Mouse (Mus musculus) cortical plate, adult 2 months (tissue): Measurements from ENCODE around the gene Smad1. TPM values are rescaled to one million over a fixed set of nuclear protein-coding genes. Genes with fewer than 3 reads are reported as not detected.

Experiments
- H3K27ac ChIP-seq: fragments of 200-500 bp; 2 replicates; pipeline ENCODE4 v1.5.1; 2012; ENCODE audit warnings: low read length, control low read depth, inconsistent platforms; ENCODE audit not compliant: insufficient read depth
- H3K4me1 ChIP-seq: fragments of 200-500 bp; 2 replicates; pipeline ENCODE4 v1.6.1; 2011; ENCODE audit warnings: low read length; ENCODE audit not compliant: control insufficient read depth, insufficient read depth
- H3K4me3 ChIP-seq: fragments of 200-500 bp; 2 replicates; pipeline ENCODE4 v1.5.1; 2011; ENCODE audit warnings: mild to moderate bottlenecking, low read length, control low read depth; ENCODE audit not compliant: insufficient read depth
- CTCF ChIP-seq: fragments of 200-500 bp; IDR thresholded peaks from 2 replicates; pipeline ENCODE4 v1.5.1; 2011; ENCODE audit warnings: mild to moderate bottlenecking, control low read depth, low read length; ENCODE audit not compliant: insufficient read depth; ENCODE audit errors: extremely low read depth
- POLR2A ChIP-seq: fragments of 200-500 bp; IDR thresholded peaks from 2 replicates; pipeline ENCODE4 v1.6.1; 2011; ENCODE audit warnings: mild to moderate bottlenecking, low read length, control low read depth; ENCODE audit not compliant: insufficient read depth; ENCODE audit errors: extremely low read depth
- polyA plus RNA-seq: library from polyadenylated mRNA; depleted of rRNA; stranded (reverse); fragments of >200 nt; gene quantifications from 2 replicates; pipeline ENCODE4 v1.2.3, GENCODE M21; 2012

The Smad1 gene
- polyA plus RNA-seq, 1 experiment = 18.9 TPM

DNA sequence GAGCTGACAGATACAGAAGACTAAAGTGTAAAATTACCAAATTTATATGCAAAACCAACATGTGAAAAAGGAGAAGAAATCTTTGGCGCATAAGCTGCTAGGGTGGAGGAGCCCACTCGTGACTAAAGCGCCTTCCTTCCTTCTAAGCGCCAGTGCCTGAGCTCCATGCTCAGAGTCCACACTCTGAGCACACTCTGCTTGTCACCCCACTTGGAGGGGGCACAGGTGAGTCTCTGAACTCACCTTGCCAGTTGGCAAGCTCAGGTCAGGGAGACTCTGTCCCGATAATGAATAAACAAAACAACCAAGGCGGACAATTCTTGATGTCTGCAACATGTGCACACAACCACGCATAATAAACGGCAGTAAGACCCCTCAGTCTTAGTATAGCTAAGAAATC, 26.4 kb downstream of the Smad1 start:
- Histone ChIP-seq H3K27ac (no peak overlapping the region), H3K4me3 (no peak overlapping the region), H3K4me1 (peaks cover 21% of the 10 kb centered on the region)
- TF ChIP-seq POLR2A (no peak), CTCF (no peak)

GRCm38 (mm10) chr8:79372521-79372920, 26.8 kb downstream of the Smad1 start:
- H3K4me1 ChIP-seq = peaks cover 21% of the 10 kb centered on the region
- no peak overlapping the region for H3K4me3 ChIP-seq
- TF ChIP-seq CTCF = no peak
- no peak for TF ChIP-seq POLR2A
- no peak overlapping the region for H3K27ac ChIP-seq

- Histone ChIP-seq H3K4me3 (no peak overlapping the region), H3K4me1 (peaks cover 21% of the 10 kb centered on the region), H3K27ac (no peak overlapping the region)
- TF ChIP-seq CTCF (no peak), POLR2A (no peak)
These were observed 27.2 kb downstream of the Smad1 start for GRCm38 (mm10) chr8:79372084-79372483.

DNA sequence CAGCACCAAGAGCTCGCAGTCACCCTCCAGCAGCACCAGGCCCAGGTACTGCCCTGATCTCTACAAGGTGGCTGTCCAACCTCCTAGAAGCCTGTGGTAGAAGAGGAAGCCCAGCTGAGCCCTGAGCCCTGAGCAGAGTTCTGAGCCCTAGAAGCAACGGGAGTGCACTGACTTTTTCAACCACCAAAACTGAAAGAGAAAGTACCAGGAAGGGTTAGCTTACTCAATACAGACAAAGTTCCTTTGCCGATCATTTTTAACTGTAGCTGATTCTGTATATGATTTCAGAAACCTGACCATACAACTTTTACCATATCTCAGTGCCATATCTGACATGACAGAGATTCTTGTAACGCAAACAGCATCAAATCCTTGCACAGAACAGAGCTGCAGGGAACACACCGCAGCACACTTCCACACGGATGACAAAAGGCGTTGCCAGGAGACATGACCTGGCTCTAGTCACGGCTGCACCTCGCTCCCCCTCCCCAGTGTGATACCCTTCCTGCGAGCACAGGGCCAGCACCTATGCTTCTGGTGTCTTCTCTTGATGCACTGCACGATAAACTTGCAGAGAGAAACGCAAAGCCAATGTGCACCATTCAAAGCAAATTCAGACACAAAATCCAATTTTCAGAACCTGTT, 28.6 kb downstream of the Smad1 start:
- H3K4me1 ChIP-seq = peaks cover 18% of the 10 kb centered on the region
- H3K27ac ChIP-seq = no peak overlapping the region
- H3K4me3 ChIP-seq = no peak overlapping the region
- TF ChIP-seq CTCF = no peak
- no peak for TF ChIP-seq POLR2A

- Histone ChIP-seq H3K27ac (no peak overlapping the region), H3K4me3 (no peak overlapping the region), H3K4me1 (peaks cover 16% of the 10 kb centered on the region)
- TF ChIP-seq CTCF (no peak), POLR2A (no peak)
These were observed 30.2 kb downstream of the Smad1 start for GRCm38 (mm10) chr8:79369163-79369562.

GRCm38 (mm10) chr8:79367959-79368358, 31.4 kb downstream of the Smad1 start:
- TF ChIP-seq CTCF (no peak), POLR2A (no peak)

DNA sequence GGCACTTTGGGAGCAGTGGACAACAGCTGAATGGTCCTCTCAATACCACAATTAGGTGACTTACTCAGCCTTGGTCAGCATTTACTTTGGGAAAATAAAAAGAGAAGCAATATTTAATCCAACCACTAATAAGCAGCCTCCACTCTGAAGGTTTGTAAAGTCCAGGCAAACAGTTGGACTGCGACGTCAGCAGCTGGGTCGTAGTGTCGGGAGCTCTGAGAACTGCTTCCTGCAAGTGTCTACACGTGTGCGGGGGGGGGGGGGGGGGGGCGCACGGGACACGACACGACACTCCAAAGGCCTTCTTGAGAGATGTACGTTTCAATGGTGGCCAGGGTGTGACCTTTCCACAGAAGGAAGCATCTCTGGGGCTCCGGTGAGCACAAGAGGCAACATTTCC, 32.0 kb downstream of the Smad1 start:
- Histone ChIP-seq H3K4me1 (peaks cover 12% of the 10 kb centered on the region), H3K27ac (no peak overlapping the region), H3K4me3 (no peak overlapping the region)
- TF ChIP-seq CTCF = no peak
- no peak for TF ChIP-seq POLR2A

More at GRCm38 (mm10) chr8:79367959-79368358, 31.4 kb downstream of the Smad1 start:
- H3K4me1 ChIP-seq = peaks cover 14% of the 10 kb centered on the region
- H3K4me3 ChIP-seq = no peak overlapping the region
- no peak overlapping the region for H3K27ac ChIP-seq

GRCm38 (mm10) chr8:79366227-79366626, 33.1 kb downstream of the Smad1 start:
- H3K4me3 ChIP-seq = no peak overlapping the region
- TF ChIP-seq CTCF = no peak
- TF ChIP-seq POLR2A = no peak
- no peak overlapping the region for H3K27ac ChIP-seq
- H3K4me1 ChIP-seq = peaks cover 11% of the 10 kb centered on the region

- no peak overlapping the region for H3K4me3 ChIP-seq
- TF ChIP-seq POLR2A (no peak), CTCF (no peak)
- H3K27ac ChIP-seq = no peak overlapping the region
- H3K4me1 ChIP-seq = peaks cover 9% of the 10 kb centered on the region
These were observed 33.6 kb downstream of the Smad1 start for GRCm38 (mm10) chr8:79365707-79366106.

GRCm38 (mm10) chr8:79364806-79365205, 34.5 kb downstream of the Smad1 start:
- H3K27ac ChIP-seq = no peak overlapping the region
- no peak overlapping the region for H3K4me3 ChIP-seq
- TF ChIP-seq CTCF (no peak), POLR2A (no peak)
- H3K4me1 ChIP-seq = peaks cover 6% of the 10 kb centered on the region

DNA sequence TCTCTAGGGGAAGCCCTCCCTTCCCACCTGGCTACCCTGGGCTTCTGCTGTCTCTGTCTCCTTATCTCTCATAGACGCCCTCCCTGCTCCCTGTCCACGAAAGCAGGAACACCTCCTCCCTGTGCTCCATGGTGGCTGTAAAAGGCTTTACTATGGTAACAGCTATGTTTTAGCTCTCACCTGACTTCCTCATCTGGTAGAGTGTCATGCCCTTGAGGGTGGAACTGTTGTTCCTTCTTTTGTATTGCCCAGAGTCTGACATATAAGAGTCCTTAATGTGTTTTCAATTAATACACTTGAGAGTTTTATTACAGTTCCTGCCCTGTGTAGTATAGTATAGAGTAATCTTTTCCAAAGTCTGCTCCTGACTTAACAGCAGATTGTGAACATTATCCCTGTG, 36.9 kb downstream of the Smad1 start:
- Histone ChIP-seq H3K4me1 (peaks cover 2% of the 10 kb centered on the region; the same call in 1 of the 2 replicates), H3K4me3 (no peak overlapping the region), H3K27ac (no peak overlapping the region)
- TF ChIP-seq POLR2A (no peak), CTCF (no peak)
